Mouse (Mus musculus) gonadal fat pad, adult 2 months (tissue): Measurements from ENCODE around the gene Dpysl5. TPM values are rescaled to one million over a fixed set of nuclear protein-coding genes. Genes with fewer than 3 reads are reported as not detected.

Experiments used
- DNase-seq: peaks from one replicate; pipeline ENCODE4 v3.0.0-alpha.2; 2012; ENCODE audit warnings: low read depth
- polyA plus RNA-seq: library from polyadenylated mRNA; depleted of rRNA; stranded (reverse); fragments of >200 nt; gene quantifications from 2 replicates; pipeline ENCODE4 v1.2.3, GENCODE M21; 2012

The Dpysl5 gene
- polyA plus RNA-seq, 1 experiment, result 0.30 TPM

DNA sequence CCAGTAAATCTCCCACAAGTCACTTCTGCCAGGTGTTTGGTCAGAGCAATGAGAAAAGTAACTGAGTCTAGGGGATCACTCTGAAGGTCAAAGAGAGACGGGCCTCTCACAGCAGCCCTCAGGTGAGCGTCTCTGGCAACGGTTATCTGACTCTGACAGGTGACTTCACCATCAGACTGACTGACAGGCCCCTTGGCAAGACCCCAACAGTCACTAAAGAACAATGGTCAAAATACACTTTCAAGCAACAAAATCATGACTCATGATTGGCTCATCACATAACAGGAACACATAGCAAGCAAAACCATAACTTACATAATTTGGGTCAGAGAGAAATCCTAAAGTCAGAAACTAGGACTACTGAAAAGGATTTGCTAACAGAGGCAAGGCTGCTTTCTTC lies 9.5 kb upstream of the Dpysl5 start:
- no peak for DNase-seq

DNA sequence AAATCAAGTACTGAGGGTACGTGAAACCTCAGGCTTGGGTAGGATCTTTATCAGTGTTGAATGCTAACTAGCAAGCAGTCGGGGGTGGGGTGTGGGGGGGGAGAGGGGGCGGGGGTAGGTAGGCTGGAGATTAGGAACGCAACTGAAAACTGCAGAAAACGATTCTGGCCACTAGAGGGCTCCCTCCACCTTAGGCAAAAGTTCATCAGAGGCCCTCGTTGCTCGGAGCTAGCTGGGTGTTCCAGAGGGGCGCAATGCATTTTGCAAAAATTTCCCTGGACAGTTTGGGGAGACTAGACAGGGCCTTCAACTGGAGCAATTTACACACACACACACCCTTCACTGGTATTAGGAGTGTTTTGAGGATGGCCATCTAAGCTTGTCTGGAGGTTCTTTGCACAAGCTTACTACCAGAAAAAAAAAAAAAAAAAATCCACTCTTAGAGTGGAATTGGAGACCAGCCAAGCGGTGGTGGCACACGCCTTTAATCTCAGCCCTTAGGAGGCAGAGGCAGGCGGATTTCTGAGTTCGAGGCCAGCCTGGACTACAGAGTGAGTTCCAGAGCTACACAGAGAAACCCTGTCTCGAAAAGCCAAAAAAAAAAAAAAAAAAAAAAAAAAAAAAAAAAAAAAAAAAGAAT lies 1.5 kb upstream of the Dpysl5 start:
- DNase-seq, result no peak

DNA sequence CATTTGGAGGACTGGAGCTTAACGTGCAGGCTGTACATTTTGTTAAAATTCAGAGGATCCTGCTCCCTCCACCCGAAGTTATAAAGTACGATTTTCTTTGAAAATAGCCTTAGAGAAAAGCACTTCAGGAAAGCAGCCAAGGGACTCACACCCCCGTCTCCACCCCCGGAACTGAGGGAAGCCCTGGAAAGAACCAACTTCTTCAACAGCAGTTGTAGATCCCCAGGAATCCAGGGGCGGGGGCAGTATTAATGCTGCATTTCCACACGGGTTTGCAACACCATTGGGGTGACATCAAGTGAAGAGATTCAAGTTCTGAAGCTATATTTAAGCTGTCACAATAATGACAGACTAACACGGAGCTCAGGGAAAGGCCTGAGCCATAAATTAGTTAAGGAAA lies 878 bp upstream of the Dpysl5 start:
- no peak for DNase-seq

DNA sequence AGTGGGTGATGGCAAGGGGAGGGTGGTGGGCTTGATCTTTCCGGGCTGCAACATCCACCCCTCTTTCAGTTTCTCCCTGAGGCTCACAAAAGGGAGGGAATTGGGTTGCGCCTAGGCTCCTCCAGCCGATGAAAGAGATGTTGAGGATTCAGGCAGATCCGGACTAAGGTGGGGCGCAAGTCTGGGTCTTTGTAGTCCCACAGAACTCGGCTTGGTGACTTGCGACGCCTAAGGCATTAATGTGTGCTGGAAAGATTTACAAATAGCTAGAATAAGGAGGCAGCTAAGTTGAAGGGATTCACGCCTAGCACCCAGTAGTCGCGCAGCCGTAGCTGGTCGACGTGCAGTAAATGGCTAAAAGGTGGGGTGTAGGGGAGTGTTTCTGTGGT lies 632 bp downstream of the Dpysl5 start:
- no peak for DNase-seq

DNA sequence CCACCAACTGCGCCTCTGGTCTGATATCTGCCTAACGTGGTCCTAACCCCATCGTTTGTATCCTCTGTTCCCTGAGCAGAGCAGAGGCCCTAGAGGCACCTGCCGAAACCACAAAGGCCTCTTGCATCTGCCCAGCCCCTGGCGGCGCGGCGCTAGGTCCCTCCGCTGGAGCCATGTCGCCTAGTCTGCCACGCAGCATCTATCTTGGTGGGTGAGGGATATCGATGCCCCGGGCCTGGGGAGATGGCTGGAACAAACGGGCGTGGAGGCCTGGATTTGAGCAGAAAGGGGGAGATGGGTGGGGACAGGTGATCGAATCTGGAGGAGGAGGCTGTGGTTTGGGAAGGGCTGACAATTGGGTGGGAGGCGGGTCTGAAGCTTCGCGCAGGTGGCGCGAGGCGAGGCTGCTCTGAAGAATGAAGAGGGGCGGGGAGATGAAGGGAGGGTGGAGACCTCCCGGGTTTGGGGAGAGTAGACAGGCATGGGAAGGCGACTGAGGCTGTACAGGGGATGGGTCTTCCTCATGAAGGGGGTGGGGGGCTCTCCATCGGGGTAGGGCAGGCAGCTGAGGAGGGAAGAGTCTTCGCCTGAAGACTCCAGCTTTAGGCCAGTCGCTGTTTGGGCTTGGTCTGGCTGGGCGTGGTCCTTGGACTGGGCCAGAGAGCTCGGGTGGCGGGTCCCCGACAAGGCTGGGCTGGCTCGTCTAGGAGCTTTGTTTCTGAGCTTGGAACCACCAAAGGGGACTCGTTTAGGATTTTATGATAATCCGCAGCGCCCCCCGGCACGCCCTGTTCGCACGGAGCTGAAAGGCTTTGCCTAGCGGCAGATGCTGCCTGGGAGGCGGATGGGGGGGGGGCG lies 1.3 kb downstream of the Dpysl5 start:
- DNase-seq, result no peak

DNA sequence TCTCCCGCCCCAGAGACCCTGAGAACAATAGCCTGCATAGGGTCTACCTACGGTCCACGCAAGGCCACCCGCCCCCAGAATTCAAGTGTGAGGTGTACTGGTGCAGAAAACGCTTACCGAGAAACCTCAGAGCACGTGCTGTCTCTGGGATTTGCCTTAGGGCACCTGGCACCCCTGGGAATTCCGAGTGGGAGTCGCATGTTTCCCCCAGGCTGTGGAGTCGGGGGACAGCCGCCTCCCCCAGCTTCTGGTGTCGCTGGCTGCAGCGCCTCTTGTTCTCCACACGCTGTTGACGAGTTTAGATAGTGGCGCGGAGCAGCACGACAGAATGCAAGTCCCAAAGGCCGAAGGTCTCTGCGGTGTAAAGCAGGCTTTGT lies 1.9 kb downstream of the Dpysl5 start:
- DNase-seq, result no peak

DNA sequence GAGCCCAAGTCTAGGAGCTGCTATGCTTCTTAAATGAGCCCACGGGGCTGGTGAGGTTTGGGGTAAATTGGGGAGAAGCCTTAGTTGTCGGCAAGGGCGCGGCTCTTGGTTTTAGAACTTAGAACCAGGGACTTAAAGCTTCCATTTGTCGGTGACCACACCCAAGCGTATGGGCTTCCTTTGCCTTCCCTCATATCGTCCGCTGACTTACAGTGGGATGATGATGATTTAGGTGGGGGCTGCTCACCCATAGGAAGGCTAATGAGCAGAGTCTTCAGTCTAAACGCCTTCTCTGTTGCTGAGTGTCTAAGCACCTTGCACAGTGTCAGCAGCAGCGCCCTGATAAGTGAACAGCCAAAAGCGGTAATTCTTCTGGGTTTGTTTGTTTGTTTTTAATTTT lies 2.3 kb downstream of the Dpysl5 start:
- DNase-seq, result no peak

DNA sequence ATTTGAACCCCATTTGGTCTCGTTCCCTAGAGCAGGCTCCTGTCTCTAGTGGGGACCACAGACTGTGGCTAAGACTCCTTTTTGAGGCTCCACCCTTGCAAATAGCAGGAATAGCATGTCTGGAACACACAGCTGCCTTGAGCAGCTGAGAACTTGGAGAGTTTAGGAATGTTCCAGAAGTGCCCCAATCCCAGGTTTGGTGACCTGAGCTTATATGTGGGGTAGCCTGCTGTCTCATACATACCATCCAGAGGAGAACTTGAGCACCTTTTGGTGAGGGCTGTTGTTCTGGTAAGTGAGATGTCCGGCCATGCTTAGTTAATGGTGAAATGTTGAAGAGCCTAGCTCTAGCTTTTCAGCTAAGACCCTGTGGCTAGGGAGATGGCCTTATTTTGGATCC lies 4.9 kb downstream of the Dpysl5 start:
- no peak for DNase-seq

DNA sequence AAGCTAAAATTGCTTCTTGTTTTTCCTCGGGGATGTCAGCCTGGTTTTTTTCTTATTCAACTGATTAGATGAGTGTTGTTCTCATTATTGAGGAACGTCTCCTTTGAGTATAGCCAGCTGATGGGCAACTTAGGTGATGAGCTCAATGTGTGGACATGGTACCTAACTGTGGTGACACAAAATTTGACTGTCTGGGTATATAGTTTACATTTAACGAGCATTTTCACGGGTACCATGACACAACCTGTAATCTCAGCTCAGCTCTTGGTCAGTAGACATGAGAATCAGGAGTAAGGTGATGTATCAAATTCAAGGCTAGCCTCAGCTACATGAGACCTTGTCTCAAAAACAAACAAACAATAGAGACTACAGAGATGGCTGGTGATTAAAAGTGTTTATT lies 6.1 kb downstream of the Dpysl5 start:
- no peak for DNase-seq

DNA sequence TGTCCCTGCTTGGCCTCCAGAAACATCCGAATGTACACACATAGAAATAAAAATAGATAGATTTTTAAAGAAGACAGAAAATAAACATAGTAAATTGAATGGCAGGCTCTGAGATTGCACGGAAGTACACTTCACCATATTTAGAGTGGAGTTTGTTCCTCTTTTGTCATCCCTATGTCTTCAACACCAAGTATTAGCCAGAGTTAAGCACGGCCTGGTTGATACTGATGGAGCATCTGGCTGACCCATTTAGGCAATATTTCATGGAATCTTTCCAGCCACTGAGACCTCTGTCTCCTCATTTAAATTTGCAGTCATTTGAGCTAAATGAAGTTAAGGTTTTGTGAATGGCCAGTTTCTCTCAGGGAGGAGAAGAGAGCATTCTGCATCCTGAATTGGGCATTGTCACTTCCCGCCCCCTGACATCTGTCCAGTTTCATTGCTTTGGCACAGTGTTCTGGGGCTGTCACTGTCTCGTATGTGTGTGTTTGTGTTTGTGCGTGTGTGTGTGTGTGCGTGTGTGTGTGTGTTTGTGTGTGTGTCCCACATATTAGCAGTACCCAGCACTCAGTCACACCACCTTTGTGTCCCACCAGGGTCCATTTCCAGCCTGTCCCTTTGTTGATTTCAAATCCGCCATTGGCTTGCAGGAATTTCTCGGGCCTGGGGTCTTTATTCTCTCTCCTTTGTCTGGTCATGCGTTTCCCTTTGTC lies 6.8 kb downstream of the Dpysl5 start:
- DNase-seq, result no peak

DNA sequence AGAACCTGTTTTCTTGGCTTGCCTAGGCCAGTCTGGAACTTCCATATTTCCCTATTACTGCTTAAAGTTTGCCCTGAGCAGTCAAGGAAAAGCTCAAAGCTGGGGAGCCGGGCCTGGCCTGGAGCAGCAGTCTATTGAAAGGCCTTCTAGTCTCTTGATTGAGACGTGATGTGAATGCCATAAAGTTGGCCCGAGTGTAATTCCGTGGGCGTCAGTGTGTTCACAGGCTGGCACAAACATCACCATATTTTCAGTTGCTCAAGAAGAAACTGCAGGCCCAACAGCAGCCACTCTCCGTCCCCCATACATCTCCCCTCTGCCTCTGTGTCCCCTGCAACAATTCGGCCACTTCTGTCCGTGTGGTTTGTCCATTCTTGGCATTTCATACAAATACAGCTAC lies 10.6 kb downstream of the Dpysl5 start:
- DNase-seq, result no peak

DNA sequence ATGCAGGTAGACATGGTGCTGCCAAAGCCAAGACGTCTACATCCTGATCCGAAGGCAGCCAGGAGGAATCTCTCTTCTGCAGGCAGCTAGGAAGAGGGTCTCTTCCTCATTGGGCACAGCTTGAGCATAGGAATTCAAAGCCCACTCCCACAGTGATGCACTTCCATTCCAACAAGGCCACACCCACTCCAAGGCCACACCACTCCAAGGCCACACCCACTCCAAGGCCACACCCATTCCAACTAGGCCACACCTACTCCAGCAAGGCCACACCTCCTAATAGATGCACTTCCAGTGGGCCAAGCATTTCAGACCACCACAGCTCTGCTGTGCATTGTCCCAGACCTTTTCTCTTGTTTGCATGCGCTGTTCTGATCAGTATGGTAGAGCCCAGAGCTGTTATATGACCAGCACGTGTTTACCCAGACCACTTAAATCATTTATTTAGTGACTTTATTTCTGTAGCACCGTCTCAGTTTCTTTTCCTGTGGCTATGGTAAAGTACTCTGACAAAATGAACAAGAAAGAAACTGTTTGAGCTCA lies 14.9 kb downstream of the Dpysl5 start:
- no peak for DNase-seq

DNA sequence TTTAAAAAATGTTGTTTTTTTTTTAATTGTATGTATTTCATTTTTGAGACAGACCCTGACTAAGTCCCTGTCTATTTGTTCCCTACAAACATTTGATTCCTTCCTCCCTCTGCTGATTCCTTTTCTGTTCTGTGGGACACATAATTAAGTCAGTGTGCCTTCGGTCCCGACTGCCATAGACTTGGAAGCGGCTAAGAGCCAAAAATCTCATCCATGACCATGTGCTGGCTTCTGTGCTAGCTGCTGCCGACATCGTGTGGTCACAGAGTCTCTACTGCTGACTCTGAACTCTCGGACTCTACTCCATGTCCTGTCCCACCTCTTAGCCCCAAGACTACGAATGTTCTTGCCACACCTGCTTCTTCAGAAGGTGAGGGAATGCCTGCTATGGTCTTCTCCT lies 21.1 kb downstream of the Dpysl5 start:
- no peak for DNase-seq

DNA sequence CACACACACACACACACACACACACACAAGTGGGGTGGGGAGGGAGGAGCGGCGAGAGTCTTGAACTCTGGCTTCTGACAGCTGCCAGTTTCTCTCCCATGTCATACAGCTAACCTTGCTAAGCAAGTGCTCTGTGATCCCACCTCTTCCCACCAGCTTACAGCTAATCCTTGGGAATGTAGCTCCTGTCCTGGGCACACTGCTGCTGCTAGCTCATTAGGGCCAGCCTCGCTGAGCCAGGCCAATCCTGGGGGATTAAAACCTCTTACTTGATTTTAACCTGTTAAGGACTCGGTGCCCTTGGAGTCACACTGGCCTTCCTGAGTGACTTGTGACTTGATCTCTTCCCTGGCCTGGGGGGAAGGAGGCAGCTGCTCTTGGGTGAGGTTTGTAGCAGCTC lies 23.3 kb downstream of the Dpysl5 start:
- no peak for DNase-seq

DNA sequence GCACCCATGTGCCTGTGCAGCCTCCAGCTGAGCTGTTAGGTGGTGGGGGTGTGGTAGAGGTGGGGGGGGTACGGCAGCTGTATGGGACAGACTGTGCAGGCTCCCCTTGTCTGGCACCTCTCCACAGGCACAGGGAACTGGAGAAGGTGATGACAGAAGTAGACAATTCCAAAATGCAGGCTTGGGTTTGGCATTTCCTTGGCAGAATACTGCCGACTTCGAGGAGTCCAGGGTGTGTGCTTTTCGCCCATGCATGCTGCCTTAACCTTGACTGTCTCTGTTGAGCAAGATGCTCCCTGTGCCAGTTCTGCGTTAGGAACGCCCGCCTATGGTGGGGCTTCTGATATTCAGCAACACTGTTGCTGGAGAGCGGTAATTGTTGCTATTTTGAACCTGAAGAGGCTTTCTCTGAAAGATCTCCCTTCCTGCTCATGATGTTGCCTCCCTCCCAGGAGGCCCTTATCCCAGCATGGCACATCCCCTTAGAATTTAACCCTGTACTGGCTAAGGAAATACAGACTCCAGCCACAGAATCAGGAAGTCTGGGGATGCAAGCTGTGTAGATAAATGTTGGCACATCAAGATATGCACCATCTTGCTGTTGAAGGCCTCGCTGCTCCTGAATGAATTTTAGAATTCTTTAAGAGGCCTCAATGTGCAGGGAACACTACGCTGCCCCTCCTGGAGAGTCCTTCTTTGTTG lies 26.9 kb downstream of the Dpysl5 start:
- no peak for DNase-seq

DNA sequence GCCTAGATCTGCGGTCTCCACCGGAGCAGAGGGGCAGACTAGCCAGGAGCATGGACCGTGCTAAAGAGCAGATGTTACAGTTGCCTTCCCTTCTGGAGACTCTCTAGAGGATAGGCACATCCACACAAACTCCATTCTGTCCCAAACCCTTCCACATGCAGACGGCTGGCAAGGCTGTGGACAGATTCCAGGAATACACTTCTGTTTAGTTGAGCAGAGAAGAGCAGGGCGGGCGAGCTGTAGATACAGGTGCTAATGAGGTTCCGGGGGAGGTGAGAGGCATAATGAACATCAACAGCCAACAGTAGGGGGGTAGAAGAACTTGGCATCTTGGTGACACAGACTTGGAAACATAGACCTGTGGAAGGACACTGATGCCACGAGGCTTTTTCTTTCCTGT lies 28.2 kb downstream of the Dpysl5 start:
- no peak for DNase-seq

DNA sequence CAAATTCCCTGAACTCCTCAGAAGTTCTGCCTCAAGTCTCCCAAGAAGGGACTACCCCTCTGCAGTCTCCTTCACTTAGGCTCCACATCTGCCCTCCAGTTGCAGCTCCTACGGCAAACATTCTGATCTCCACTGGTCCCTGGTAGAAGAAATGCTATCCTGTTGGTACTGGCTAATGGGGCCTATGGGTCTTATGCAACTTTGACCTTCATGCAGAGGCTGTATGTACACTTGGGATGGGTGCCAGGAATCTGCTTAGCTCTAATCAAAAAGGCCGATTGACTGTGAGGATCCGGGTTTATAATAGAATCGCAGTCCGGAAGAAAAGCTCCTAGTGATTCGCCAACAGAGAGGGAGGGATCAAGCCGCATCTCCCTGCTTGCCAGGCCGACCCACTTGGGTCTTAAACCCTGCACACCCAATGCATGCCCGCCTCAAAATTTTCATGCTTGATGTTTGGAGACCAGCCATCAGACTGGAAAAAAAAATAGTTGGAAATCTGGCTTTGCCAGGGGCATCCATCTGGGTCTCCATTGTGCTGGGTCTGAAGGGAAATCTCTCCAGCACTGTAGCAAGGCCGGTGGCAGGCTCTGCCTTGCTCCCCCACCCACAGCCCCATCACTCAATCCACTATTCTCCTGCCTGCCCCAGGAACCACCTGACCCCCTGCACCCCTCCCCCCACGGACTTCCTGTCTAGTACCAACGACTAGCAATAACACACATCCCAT lies 38.4 kb downstream of the Dpysl5 start:
- no peak for DNase-seq

DNA sequence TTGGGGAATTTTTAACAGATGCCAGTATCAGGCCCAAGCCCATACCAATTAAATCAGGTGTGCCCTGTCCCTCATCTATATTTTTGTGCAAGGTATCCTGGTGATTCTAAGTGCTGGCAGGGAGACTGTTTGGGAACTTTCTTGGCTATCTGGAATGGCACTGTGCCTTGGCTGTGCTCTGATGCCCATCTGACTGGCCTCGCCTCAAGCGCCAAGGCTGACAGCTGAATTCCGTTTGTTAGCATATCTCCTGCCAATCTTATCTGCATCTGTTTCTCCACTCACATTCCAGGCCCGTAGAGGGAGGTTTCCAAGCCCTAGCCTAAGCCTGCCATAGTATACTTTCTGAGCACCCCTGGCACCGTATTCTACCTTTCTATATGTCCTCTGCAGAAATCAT lies 39.7 kb downstream of the Dpysl5 start:
- DNase-seq, result no peak

DNA sequence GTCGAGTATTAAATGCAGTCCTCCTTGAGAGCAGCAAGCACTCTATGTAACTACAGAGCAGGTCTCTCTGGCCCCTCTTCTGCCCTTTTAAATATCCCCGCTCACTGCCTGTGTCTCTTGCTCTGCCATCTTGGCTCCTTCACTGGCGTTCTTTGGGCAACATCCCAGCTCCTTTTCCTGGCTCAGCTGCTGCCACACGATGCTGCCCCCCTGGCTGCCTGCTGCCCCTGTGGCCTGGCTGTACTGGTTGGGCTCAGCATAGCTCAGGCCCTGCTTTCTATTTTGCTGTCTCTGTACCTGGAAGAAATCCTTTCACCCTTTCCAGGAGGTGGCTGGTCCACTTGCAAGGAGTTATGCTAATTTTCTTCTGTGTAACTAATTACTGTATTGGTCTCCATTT lies 41.8 kb downstream of the Dpysl5 start:
- DNase-seq, result no peak

DNA sequence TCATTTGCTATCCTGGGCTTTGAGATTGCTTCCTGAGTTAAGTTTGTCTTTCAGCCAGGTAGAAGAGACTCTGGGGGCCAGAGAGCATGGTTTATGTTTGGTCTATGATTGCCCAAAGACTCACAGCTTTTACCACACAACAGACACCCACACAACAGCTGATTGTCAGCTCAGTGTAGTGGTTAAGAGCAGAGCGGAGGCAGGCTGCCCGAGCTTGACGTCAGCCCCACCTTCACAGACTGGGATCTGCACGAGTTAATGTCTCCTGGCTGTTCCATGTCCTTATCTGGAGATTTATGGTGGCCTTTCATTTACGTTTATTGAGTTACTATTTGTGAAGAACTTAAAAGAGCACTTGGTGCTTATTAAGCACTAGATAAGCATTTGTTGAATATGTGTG lies 43.9 kb downstream of the Dpysl5 start:
- no peak for DNase-seq

DNA sequence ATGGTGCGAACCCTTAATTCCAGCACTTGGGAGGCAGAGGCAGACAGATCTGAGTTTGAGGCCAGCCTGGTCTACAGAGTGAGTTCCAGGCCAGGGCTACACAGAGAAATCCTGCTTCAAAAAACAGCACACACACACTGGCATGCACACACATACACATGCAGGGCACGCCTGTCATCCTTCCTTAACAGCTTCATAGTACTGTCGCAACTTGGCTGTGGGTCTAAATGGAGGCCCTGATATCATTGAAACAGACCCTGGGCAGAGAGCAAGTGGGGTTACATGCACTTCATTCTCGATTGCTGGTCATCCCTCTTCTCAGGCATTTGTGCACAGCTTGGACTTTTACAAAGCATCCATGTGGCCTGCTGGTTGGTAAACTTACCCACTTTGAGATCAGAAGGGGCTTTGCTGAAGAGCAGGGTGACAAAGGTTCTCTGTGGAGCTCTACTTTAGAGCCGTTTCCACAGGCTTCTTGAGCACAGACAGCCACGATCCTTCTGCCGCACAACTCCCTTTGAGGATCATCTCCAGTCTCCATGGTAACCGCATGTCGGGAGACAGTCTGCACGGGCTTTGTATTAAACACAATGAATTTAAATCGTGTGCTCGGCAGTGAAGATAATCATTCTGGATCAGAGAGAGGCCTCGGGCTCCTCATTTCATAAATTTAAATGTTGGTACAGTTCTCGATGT lies 51.6 kb downstream of the Dpysl5 start:
- no peak for DNase-seq
